Comparison of ENCODE assay signal across 8 mouse cellular contexts in the genomic region with DNA sequence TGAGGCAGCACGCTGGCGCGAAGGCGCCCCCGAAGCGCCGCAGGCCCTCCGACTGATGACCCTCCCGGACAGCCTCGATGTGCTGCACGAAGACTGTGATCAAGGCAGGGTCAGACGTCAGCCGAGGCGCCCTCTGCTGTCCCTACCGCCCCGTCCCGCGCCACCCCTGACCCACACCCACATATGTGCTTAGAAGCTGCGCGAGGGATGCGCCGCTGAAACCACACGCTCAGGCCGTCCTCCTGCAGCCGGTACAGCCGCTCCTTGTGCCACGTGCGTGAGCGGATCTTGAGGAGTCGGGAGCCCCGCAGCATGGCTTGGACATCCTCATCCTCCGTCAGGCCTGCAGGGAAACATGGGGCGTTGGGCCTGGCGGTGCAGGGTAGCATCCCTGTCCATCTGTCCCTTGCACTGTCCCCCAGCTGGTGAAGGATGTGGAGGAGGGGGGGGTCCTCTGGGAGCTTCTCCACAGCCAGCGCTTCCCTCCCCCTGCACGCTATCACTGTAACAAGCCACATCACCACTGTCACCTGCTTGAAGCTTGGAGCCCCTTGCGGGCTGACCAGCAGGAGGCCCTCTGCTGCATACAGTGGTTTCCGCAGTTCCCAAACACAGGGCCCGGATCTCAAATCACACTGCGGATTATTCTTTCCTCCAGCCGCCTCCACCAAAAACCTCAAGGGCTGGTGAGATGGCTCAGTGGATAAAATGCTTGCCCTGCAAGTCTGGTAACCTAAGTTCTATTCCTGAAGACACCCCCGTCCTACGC. TPM values are rescaled to one million over a fixed set of nuclear protein-coding genes. Genes with fewer than 3 reads are reported as not detected.
DNase-seq lines count a peak whose midpoint lies in the region; ATAC-seq and TF ChIP-seq lines count a peak whose summit lies in the region.

No protein-coding gene starts in this region.

- no peaks in the 10 kb centered on the region for H3K36me3 ChIP-seq in intestine, embryonic 14.5 days (ENCODE audit: control insufficient read depth, insufficient read depth, low read length)
- H3K36me3 ChIP-seq in midbrain, postnatal 0 days (ENCODE audit: insufficient read depth, low read length) = no peaks in the 10 kb centered on the region

- peak overlapping the region; percentile 29 for H3K4me3 ChIP-seq in intestine, embryonic 14.5 days (ENCODE audit: low read depth, low read length)
- H3K4me3 ChIP-seq in midbrain, postnatal 0 days (ENCODE audit: low read depth, low read length) = peak overlapping the region; percentile 25

- peak overlapping the region; percentile 50 for H3K4me2 ChIP-seq in intestine, embryonic 14.5 days (ENCODE audit: low read length)
- H3K4me2 ChIP-seq in midbrain, postnatal 0 days (ENCODE audit: low read depth, low read length, poor library complexity, severe bottlenecking) = peak overlapping the region; percentile 45

- ATAC-seq in cerebellum, adult (ENCODE audit: insufficient number of reproducible peaks, low FRiP score, low TSS enrichment) = peak; percentile 20; the same call in 1 of the 2 replicates
- ATAC-seq in intestine, embryonic 14.5 days (replicated peaks; ENCODE audit: low FRiP score, low TSS enrichment, low read depth) = peak; percentile 58; the same call in 1 of the 2 replicates
- peak; percentile 41; the same call in 1 of the 2 replicates for ATAC-seq in midbrain, postnatal 0 days (ENCODE audit: low FRiP score)
- ATAC-seq in erythroid progenitor cell, adult 5-6 weeks (replicated peaks; ENCODE audit: low FRiP score, poor library complexity, severe bottlenecking) = no peak

- peak; percentile 60 for TF ChIP-seq CTCF in midbrain, postnatal 0 days (IDR thresholded peaks at IDR 0.05)

- H3K4me1 ChIP-seq in intestine, embryonic 14.5 days (replicated peaks; ENCODE audit: control insufficient read depth, insufficient read depth, low read length) = peaks cover 7% of the 10 kb centered on the region
- H3K4me1 ChIP-seq in midbrain, postnatal 0 days (ENCODE audit: insufficient read depth, low read length) = no peaks in the 10 kb centered on the region

- peak overlapping the region; percentile 23; the same call in 1 of the 2 replicates for H3K9ac ChIP-seq in intestine, embryonic 14.5 days (ENCODE audit: low read length)
- peak overlapping the region; percentile 29; the same call in 1 of the 2 replicates for H3K9ac ChIP-seq in midbrain, postnatal 0 days (replicated peaks; ENCODE audit: low read length, poor library complexity, severe bottlenecking)

- no peaks in the 10 kb centered on the region for H3K9me3 ChIP-seq in intestine, embryonic 14.5 days (ENCODE audit: control insufficient read depth, low read length)
- H3K9me3 ChIP-seq in midbrain, postnatal 0 days (ENCODE audit: low read length) = no peaks in the 10 kb centered on the region

- peaks cover 21% of the 10 kb centered on the region for H3K27me3 ChIP-seq in intestine, embryonic 14.5 days (replicated peaks; ENCODE audit: control insufficient read depth, insufficient read depth, low read length)
- peaks cover 25% of the 10 kb centered on the region for H3K27me3 ChIP-seq in midbrain, postnatal 0 days (ENCODE audit: insufficient read depth, low read length)

- no peak for DNase-seq in cerebellum, postnatal 14 days
- peak; percentile 22 for DNase-seq in right cerebral cortex, postnatal 14 days
- no peak for DNase-seq in right cerebral cortex, postnatal 10 days (ENCODE audit: low spot score in 2 of 2)
- peak; percentile 77 for DNase-seq in intestine, embryonic 14.5 days (ENCODE audit: low spot score)
- DNase-seq in midbrain, postnatal 0 days (ENCODE audit: low spot score) = peak; percentile 38
- DNase-seq in cerebellum, adult 9-11 months = no peak

- WGBS in intestine, embryonic 14.5 days = 3% methylated on average over 42 of the region's 43 CpGs
- WGBS in midbrain, postnatal 0 days = 2% methylated on average over 42 of the region's 43 CpGs

- H3K27ac ChIP-seq in intestine, embryonic 14.5 days (ENCODE audit: low read depth) = no peak overlapping the region
- no peak overlapping the region for H3K27ac ChIP-seq in midbrain, postnatal 0 days (ENCODE audit: low read depth, low read length)

RNA-seq across cellular contexts. Expression of a gene that starts 21.0 kb away (rescaled TPM):
- 1.9 and 2.1 TPM in 2 replicates for polyA plus RNA-seq in intestine, embryonic 14.5 days (2014; fragmentation: Nextera tagmentation; extraction: Ambion mirVana)
- total RNA-seq in midbrain, postnatal 0 days (2014; rRNA removed) = 9.4 and 9.7 TPM in 2 replicates
- 4.7 and 4.9 TPM in 2 replicates for polyA plus RNA-seq in midbrain, postnatal 0 days (2015; fragmentation: Nextera tagmentation; extraction: Ambion mirVana)
- total RNA-seq in erythroid progenitor cell, adult 5-6 weeks (2015; ENCODE audit: low replicate concordance) = 1.4 TPM in 1 of 2 replicates, not detected in the other
- 3.1 TPM in 1 of 2 replicates, not detected in the other for total RNA-seq in erythroid progenitor cell, adult 5-6 weeks (2017; ENCODE audit: low replicate concordance)

RNA-seq across cellular contexts. Expression of a gene that starts 21.0 kb away (rescaled TPM):
- polyA plus RNA-seq in intestine, embryonic 14.5 days (2014; fragmentation: Nextera tagmentation; extraction: Ambion mirVana) = 13.0 and 14.5 TPM in 2 replicates
- total RNA-seq in midbrain, postnatal 0 days (2014; rRNA removed) = 21.8 and 22.9 TPM in 2 replicates
- 17.5 and 21.8 TPM in 2 replicates for polyA plus RNA-seq in midbrain, postnatal 0 days (2015; fragmentation: Nextera tagmentation; extraction: Ambion mirVana)
- total RNA-seq in erythroid progenitor cell, adult 5-6 weeks (2015; ENCODE audit: low replicate concordance) = 13.4 and 21.6 TPM in 2 replicates
- total RNA-seq in erythroid progenitor cell, adult 5-6 weeks (2017; ENCODE audit: low replicate concordance) = 25.6 and 60.5 TPM in 2 replicates

RNA-seq across cellular contexts. Expression of a gene that starts 35.5 kb away (rescaled TPM):
- polyA plus RNA-seq in intestine, embryonic 14.5 days (2014; fragmentation: Nextera tagmentation; extraction: Ambion mirVana) = 6.8 and 6.9 TPM in 2 replicates
- 15.5 and 19.1 TPM in 2 replicates for total RNA-seq in midbrain, postnatal 0 days (2014; rRNA removed)
- polyA plus RNA-seq in midbrain, postnatal 0 days (2015; fragmentation: Nextera tagmentation; extraction: Ambion mirVana) = 3.2 and 4.5 TPM in 2 replicates
- 7.5 and 14.1 TPM in 2 replicates for total RNA-seq in erythroid progenitor cell, adult 5-6 weeks (2015; ENCODE audit: low replicate concordance)
- 20.8 and 26.7 TPM in 2 replicates for total RNA-seq in erythroid progenitor cell, adult 5-6 weeks (2017; ENCODE audit: low replicate concordance)

RNA-seq across cellular contexts. Expression of a gene that starts 51.7 kb away (rescaled TPM):
- polyA plus RNA-seq in intestine, embryonic 14.5 days (2014; fragmentation: Nextera tagmentation; extraction: Ambion mirVana) = 6.9 and 9.7 TPM in 2 replicates
- 46.3 and 57.8 TPM in 2 replicates for total RNA-seq in midbrain, postnatal 0 days (2014; rRNA removed)
- 38.0 and 40.5 TPM in 2 replicates for polyA plus RNA-seq in midbrain, postnatal 0 days (2015; fragmentation: Nextera tagmentation; extraction: Ambion mirVana)
- total RNA-seq in erythroid progenitor cell, adult 5-6 weeks (2015; ENCODE audit: low replicate concordance) = 1.8 and 3.8 TPM in 2 replicates
- 5.9 and 13.0 TPM in 2 replicates for total RNA-seq in erythroid progenitor cell, adult 5-6 weeks (2017; ENCODE audit: low replicate concordance)

RNA-seq across cellular contexts. Expression of a gene that starts 52.4 kb away (rescaled TPM):
- 164 and 183 TPM in 2 replicates for polyA plus RNA-seq in intestine, embryonic 14.5 days (2014; fragmentation: Nextera tagmentation; extraction: Ambion mirVana)
- total RNA-seq in midbrain, postnatal 0 days (2014; rRNA removed) = 154 and 191 TPM in 2 replicates
- polyA plus RNA-seq in midbrain, postnatal 0 days (2015; fragmentation: Nextera tagmentation; extraction: Ambion mirVana) = 165 and 173 TPM in 2 replicates
- total RNA-seq in erythroid progenitor cell, adult 5-6 weeks (2015; ENCODE audit: low replicate concordance) = 6.8 and 13.4 TPM in 2 replicates
- total RNA-seq in erythroid progenitor cell, adult 5-6 weeks (2017; ENCODE audit: low replicate concordance) = 4.4 and 10.7 TPM in 2 replicates

Comparison
In these comparisons a context has a peak if more than half of its experiments do, and no peak if none do; other contexts are left out.
1. DNase-seq: peak in right cerebral cortex, postnatal 14 days (single experiment), intestine, embryonic 14.5 days (single experiment) and midbrain, postnatal 0 days (single experiment); none in cerebellum, postnatal 14 days (0 of 2), right cerebral cortex, postnatal 10 days (0 of 2) and cerebellum, adult 9-11 months (single experiment).